Mouse (Mus musculus) E14TG2a.4 (cell line): Measurements from ENCODE around the gene 9130213A22Rik.

Experiments used
- H3K27me3 ChIP-seq: 2 replicates; pipeline ENCODE4 v1.6.1; 2014; ENCODE audit warnings: low read length, control low read depth; ENCODE audit not compliant: insufficient read depth
- H3K36me3 ChIP-seq: 2 replicates; pipeline ENCODE4 v1.6.1; 2014; ENCODE audit warnings: low read length, control low read depth; ENCODE audit not compliant: insufficient read depth
- H3K4me1 ChIP-seq: replicated peaks from 2 replicates; pipeline ENCODE4 v1.6.1; 2014; ENCODE audit warnings: low read depth, low read length, control low read depth
- H3K4me3 ChIP-seq: replicated peaks from 2 replicates; pipeline ENCODE4 v1.5.1; 2014; ENCODE audit warnings: mild to moderate bottlenecking, low read length
- H3K9me3 ChIP-seq: 2 replicates; pipeline ENCODE4 v1.6.1; 2014; ENCODE audit warnings: low read length, control low read depth
- CTCF ChIP-seq: conservative IDR thresholded peaks from 2 replicates; pipeline ENCODE4 v1.5.1; 2014; ENCODE audit warnings: low read length
- NANOG ChIP-seq: IDR thresholded peaks from 2 replicates; pipeline ENCODE4 v1.6.1; 2014; ENCODE audit warnings: borderline replicate concordance, low read length, mixed read lengths
- POU5F1 ChIP-seq: IDR thresholded peaks from 2 replicates; pipeline ENCODE4 v1.6.1; 2014; ENCODE audit warnings: low read length, borderline replicate concordance

9130213A22Rik gene

GRCm38 (mm10) chr11:69111051-69111810 lies 11.2 kb downstream of the 9130213A22Rik start:
- peak overlapping the region; percentile 76 for H3K4me3 ChIP-seq
- H3K36me3 ChIP-seq = peaks cover 33% of the 10 kb centered on the region
- H3K9me3 ChIP-seq = no peaks in the 10 kb centered on the region
- peaks cover 32% of the 10 kb centered on the region for H3K4me1 ChIP-seq
- TF ChIP-seq POU5F1 (no peak), CTCF (no peak), NANOG (no peak)
- H3K27me3 ChIP-seq = peaks cover 49% of the 10 kb centered on the region

DNA sequence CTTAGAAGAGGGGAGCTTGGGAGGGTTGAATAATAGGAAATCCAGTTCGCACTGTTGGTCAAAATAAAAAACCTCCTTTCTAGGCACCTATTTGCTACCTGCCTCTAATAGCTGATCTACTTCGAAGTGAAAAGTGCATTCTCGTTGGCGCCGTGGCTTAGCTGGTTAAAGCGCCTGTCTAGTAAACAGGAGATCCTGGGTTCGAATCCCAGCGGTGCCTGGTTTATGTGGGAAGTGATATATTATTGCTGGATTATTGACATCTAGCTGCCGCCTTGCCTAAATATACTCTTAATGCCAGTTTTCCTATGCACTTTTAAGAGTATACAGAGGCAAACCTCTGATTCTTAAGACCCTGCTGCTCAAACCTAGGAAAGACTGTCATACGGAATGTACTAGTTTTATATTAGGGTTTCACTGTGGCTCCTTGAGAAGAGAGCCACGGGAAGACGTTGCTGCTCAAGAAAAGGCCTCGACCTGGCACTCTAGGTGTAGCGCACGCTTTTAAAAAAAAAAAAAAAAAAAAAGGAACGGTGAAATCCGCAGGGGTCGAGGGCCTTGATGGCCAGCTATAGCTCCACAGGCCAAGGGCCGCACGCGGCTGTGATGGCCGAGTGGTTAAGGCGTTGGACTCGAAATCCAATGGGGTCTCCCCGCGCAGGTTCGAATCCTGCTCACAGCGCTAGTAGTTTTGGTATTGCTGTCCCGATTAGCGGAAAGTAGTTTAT lies 11.9 kb downstream of the 9130213A22Rik start:
- peak overlapping the region; percentile 76 for H3K4me3 ChIP-seq
- TF ChIP-seq NANOG = no peak
- TF ChIP-seq CTCF = no peak
- no peak for TF ChIP-seq POU5F1
- peaks cover 40% of the 10 kb centered on the region for H3K36me3 ChIP-seq
- no peaks in the 10 kb centered on the region for H3K9me3 ChIP-seq
- peaks cover 37% of the 10 kb centered on the region for H3K4me1 ChIP-seq
- peaks cover 41% of the 10 kb centered on the region for H3K27me3 ChIP-seq

- H3K9me3 ChIP-seq = no peaks in the 10 kb centered on the region
- peaks cover 29% of the 10 kb centered on the region for H3K27me3 ChIP-seq
- peaks cover 42% of the 10 kb centered on the region for H3K4me1 ChIP-seq
- peak overlapping the region; percentile 76 for H3K4me3 ChIP-seq
- TF ChIP-seq CTCF (no peak), NANOG (no peak)
- peaks cover 52% of the 10 kb centered on the region for H3K36me3 ChIP-seq
Measured at GRCm38 (mm10) chr11:69109032-69109900, 13.1 kb downstream of the 9130213A22Rik start.

- Histone ChIP-seq H3K4me1 (peaks cover 46% of the 10 kb centered on the region), H3K36me3 (peaks cover 63% of the 10 kb centered on the region), H3K27me3 (peaks cover 19% of the 10 kb centered on the region), H3K9me3 (no peaks in the 10 kb centered on the region), H3K4me3 (no peak overlapping the region)
- TF ChIP-seq CTCF (no peak), POU5F1 (no peak), NANOG (no peak)
Measured at GRCm38 (mm10) chr11:69108223-69108622, 14.2 kb downstream of the 9130213A22Rik start.

DNA sequence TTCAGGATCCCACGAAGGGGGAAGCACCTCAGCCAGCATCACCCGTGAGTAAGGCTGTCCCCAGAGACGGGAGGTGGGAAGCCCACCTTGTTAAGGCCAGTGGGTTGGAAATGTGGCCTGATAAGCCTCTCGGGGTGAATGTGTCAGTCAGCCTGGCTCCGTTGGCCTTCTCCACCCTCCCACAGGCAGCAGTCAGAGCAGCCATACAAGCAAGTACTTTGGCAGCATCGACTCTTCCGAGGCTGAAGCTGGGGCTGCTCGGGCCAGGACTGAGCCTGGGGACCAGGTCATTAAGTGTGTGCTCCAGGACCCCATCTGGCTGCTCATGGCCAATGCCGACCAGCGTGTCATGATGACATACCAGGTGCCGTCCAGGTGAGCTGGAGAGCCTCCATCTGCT lies 14.7 kb downstream of the 9130213A22Rik start:
- TF ChIP-seq CTCF (no peak), POU5F1 (no peak), NANOG (no peak)
- peaks cover 68% of the 10 kb centered on the region for H3K36me3 ChIP-seq
- peaks cover 13% of the 10 kb centered on the region for H3K27me3 ChIP-seq
- no peak overlapping the region for H3K4me3 ChIP-seq
- no peaks in the 10 kb centered on the region for H3K9me3 ChIP-seq
- peaks cover 46% of the 10 kb centered on the region for H3K4me1 ChIP-seq

DNA sequence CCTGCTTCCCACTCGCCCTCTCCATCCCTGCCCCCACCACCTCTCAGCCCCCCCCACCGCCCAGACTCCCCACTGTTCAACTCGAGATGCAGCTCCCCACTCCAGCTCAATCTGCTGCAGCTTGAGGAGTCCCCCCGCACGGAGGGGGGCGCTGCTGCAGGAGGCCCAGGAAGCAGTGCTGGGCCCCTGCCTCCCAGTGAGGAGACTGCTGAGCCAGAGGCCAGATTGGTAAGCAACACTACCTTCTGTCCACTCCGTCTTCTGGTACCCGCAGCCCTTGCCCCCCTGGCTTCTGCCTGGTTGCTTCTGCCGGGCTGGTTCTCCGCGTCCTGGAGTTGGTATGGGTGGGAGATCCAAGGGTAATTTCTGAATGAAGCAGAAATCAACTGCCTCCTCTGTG lies 15.5 kb downstream of the 9130213A22Rik start:
- no peak for TF ChIP-seq CTCF
- no peak for TF ChIP-seq POU5F1
- no peak for TF ChIP-seq NANOG
- Histone ChIP-seq H3K27me3 (peaks cover 5% of the 10 kb centered on the region), H3K9me3 (no peaks in the 10 kb centered on the region), H3K4me1 (peaks cover 46% of the 10 kb centered on the region), H3K36me3 (peaks cover 77% of the 10 kb centered on the region), H3K4me3 (no peak overlapping the region)

DNA sequence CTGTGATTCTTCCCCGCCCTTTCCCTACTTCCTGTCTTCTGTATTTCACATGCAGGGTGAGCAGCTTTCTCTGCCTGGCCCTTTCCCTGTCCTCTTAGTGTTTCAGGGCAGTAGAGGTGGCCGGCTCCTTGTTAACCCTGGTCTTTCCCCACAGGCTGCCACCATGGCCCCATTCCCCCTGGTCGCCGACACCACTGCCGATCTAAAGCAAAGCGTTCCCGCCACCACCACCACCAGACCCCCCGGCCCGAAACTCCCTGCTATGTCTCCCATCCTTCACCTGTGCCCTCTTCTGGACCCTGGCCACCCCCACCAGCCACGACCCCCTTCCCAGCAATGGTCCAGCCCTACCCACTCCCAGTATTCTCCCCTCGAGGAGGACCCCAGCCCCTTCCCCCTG lies 16.1 kb downstream of the 9130213A22Rik start:
- Histone ChIP-seq H3K4me1 (peaks cover 41% of the 10 kb centered on the region), H3K9me3 (no peaks in the 10 kb centered on the region), H3K27me3 (no peaks in the 10 kb centered on the region), H3K4me3 (no peak overlapping the region), H3K36me3 (peaks cover 82% of the 10 kb centered on the region)
- TF ChIP-seq CTCF = no peak
- no peak for TF ChIP-seq NANOG
- no peak for TF ChIP-seq POU5F1

DNA sequence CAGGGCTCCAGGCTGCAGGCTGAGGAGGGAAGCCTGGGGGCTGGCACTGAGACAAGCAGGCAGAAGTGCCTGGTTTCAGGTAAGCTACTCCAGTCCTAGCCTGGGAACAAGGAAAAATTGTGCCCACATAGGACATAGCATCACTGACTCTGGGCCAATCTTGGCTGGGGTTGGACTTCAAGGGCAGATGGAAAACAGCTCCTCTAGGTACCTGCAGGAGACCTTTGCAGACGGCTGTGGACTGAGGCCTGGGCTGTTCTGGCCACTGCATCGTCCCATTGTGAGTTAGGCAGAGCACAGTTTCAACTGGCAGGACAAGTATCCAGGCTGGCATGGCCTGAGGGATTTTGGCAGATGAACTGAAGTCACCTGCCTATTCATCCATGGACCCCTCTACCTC lies 16.6 kb downstream of the 9130213A22Rik start:
- no peaks in the 10 kb centered on the region for H3K9me3 ChIP-seq
- H3K4me3 ChIP-seq = no peak overlapping the region
- no peaks in the 10 kb centered on the region for H3K27me3 ChIP-seq
- H3K4me1 ChIP-seq = peaks cover 41% of the 10 kb centered on the region
- TF ChIP-seq POU5F1 (no peak), NANOG (no peak), CTCF (no peak)
- peaks cover 87% of the 10 kb centered on the region for H3K36me3 ChIP-seq
